Mouse (Mus musculus): Measurements from ENCODE around the gene Akna. TPM values are rescaled to one million over a fixed set of nuclear protein-coding genes. Genes with fewer than 3 reads are reported as not detected.

The Akna gene
- polyA plus RNA-seq, 1 experiment from 2014 or later = 11.8 TPM

DNA sequence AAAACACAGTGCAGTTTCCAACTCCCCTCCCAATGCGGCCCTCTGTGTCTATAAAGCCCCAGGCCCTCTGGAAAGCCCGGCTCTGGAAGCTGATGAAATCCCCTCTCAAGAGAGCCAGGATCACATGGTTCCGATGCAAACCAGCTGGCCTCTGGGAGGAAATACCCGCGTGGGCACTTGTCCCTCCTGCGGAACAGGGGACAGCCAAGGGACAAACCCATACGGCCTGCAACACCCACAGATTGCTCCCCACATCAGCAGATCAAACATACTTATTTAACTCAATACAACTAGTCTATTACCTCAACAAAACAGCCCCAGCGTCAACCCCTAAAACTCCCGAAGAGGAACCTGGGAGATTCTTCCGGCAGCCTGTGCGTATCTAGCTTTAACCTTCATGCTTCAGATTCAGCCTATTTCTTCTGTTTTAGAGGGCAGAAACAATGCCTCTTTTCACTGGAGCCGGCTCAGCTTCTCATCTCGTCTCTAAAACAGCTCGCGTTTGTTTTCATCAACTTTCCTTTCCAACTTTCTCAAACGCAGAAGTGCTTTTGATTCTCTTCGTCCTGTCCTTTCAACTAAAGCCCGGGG is 6.3 kb upstream of the Akna start:
- no peaks in the 10 kb centered on the region; the same call in 1 of the 2 replicates for H3K36me3 ChIP-seq
- peak overlapping the region; percentile 72 for H3K9ac ChIP-seq (replicated peaks)
- H3K27me3 ChIP-seq = no peaks in the 10 kb centered on the region
- peak overlapping the region; percentile 92 for H3K4me2 ChIP-seq (replicated peaks)
- H3K9me3 ChIP-seq = no peaks in the 10 kb centered on the region
- ATAC-seq = no peak
- 1% methylated on average over 18 of the region's 18 CpGs for WGBS
- peak overlapping the region; percentile 68 for H3K27ac ChIP-seq
- peaks cover 47% of the 10 kb centered on the region for H3K4me1 ChIP-seq (replicated peaks)
- peak overlapping the region; percentile 69 for H3K4me3 ChIP-seq (replicated peaks)

DNA sequence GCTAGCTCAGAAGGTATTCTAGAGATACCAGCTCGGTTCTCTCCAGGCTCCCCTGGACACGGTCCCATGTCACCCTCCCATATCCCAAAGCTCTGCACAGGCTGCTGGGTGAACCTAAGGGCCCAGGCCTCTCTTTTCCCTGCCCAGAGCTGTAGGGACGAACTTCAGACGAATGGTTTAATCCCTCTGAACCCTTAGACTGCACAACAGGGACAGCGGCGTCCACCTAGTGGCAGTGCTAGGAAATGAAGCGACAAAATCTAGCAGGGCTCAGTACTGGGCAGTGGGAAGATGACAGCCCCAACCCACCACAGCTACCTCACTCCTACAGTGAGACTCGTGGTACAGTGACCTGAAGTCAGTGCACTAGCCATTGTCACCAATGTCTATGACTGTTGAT is 5.5 kb upstream of the Akna start:
- Histone ChIP-seq H3K9me3 (no peaks in the 10 kb centered on the region), H3K9ac (replicated peaks) (peak overlapping the region; percentile 72; the same call in 1 of the 2 replicates), H3K27me3 (no peaks in the 10 kb centered on the region), H3K4me3 (replicated peaks) (peak overlapping the region; percentile 69), H3K36me3 (no peaks in the 10 kb centered on the region; the same call in 1 of the 2 replicates), H3K4me2 (replicated peaks) (peak overlapping the region; percentile 92), H3K4me1 (replicated peaks) (peaks cover 55% of the 10 kb centered on the region), H3K27ac (peak overlapping the region; percentile 4; the same call in 1 of the 2 replicates)
- ATAC-seq = peak; percentile 38
- 9% methylated on average over 8 of the region's 8 CpGs for WGBS

DNA sequence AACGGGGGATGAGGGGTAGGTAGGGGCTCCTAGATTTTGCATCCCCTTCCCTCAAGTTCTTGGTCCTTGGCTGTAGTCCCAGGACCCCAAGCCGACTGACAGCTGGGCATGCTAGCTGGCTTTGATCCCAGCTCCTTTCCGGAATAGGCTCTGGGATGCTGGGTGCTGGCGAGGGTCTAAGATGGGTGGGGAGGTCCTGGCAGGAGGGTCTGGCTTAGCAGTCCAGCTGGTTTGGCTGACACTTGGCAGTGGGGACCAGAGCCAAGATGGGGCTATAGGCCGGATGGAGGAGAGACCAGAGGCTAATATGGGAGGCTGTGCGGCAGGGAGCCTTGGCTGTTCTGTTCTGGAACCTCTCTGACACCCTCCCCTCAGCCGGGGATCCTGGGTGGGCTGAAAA is 5.1 kb upstream of the Akna start:
- peak overlapping the region; percentile 4; the same call in 1 of the 2 replicates for H3K27ac ChIP-seq
- 54% methylated on average over 7 of the region's 7 CpGs for WGBS
- peak overlapping the region; percentile 92 for H3K4me2 ChIP-seq (replicated peaks)
- H3K27me3 ChIP-seq = no peaks in the 10 kb centered on the region
- peak overlapping the region; percentile 69 for H3K4me3 ChIP-seq (replicated peaks)
- ATAC-seq = peak; percentile 1
- peak overlapping the region; percentile 17; the same call in 1 of the 2 replicates for H3K9ac ChIP-seq (replicated peaks)
- no peaks in the 10 kb centered on the region for H3K9me3 ChIP-seq
- peaks cover 59% of the 10 kb centered on the region for H3K4me1 ChIP-seq (replicated peaks)
- H3K36me3 ChIP-seq = no peaks in the 10 kb centered on the region

DNA sequence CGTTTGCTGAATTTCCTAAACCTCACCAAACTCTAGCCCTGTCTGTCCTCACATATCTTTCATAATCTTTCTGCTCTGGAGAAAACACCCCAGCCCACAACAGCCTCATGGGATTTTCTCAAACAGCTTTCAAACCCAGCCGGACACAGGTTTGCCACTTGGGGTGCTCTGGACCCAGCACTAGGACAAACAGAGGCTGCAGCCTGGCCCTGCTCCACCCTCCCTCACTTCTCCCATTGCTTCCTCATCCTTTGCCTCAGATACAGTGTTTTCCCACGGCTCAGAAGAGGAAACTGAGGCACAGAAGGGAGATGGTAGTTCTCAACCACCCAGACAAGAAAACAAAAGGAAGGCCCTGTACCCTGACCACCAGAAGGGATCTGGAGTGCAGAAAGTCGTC is 2.5 kb upstream of the Akna start:
- Histone ChIP-seq H3K9ac (replicated peaks) (no peak overlapping the region), H3K36me3 (no peaks in the 10 kb centered on the region), H3K27me3 (no peaks in the 10 kb centered on the region), H3K27ac (peak overlapping the region; percentile 45), H3K4me2 (replicated peaks) (no peak overlapping the region), H3K9me3 (no peaks in the 10 kb centered on the region), H3K4me3 (replicated peaks) (no peak overlapping the region), H3K4me1 (replicated peaks) (peaks cover 73% of the 10 kb centered on the region)
- no peak for ATAC-seq
- WGBS = 54% methylated on average over 4 of the region's 4 CpGs

DNA sequence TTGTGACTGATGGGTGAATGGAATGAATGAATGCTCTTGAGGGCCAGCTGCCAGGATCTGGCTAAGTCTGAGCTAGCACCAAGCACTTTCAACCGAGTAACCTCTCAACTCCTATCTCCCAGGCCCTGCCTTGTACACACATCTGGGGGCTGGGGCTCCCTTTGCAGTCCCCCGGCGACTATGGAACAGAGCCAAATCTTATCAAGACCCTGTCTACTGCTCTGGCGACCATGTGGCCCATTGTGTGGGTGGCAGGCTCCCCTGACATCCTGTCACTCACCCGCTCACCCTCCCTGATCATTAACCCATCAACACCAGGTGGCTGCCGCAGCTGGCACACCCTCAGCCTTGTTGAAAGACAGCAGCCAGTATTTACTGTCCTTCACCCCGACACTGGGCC is 1.9 kb upstream of the Akna start:
- no peak overlapping the region for H3K9ac ChIP-seq (replicated peaks)
- H3K4me3 ChIP-seq (replicated peaks) = no peak overlapping the region
- peaks cover 73% of the 10 kb centered on the region for H3K4me1 ChIP-seq (replicated peaks)
- no peaks in the 10 kb centered on the region for H3K27me3 ChIP-seq
- no peak overlapping the region for H3K4me2 ChIP-seq (replicated peaks)
- H3K36me3 ChIP-seq = no peaks in the 10 kb centered on the region
- 25% methylated on average over 7 of the region's 7 CpGs for WGBS
- peak; percentile 1; the same call in 1 of the 2 replicates for ATAC-seq
- H3K27ac ChIP-seq = peak overlapping the region; percentile 45
- no peaks in the 10 kb centered on the region for H3K9me3 ChIP-seq

DNA sequence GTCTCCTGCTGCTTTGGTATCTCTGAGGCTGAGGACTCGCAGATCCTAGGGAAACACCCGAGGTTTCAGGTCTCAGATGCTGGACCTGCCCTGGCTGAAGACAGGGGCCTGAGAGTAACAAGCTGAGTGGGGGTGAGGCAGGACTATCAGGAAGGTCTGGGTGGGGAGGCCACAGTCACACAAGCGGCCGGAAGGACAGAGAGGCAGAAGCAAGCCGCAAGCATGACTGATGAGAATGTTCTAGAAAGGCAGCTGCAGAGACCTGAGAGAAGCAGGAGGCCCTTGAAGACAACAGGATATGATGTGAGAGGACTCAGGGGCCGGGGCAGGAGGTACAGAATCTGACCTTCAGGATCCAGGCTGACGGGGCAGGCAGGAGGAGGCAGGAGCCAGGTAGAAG is 1.1 kb upstream of the Akna start:
- WGBS = 87% methylated on average over 7 of the region's 7 CpGs
- no peak for ATAC-seq
- H3K27me3 ChIP-seq = no peaks in the 10 kb centered on the region
- no peak overlapping the region for H3K4me2 ChIP-seq (replicated peaks)
- 0 out of 2 replicates have a peak overlapping the region, but pooled peaks have one; percentile 19 for H3K9ac ChIP-seq (replicated peaks)
- no peak overlapping the region for H3K4me3 ChIP-seq (replicated peaks)
- H3K4me1 ChIP-seq (replicated peaks) = peaks cover 73% of the 10 kb centered on the region
- no peaks in the 10 kb centered on the region for H3K36me3 ChIP-seq
- no peaks in the 10 kb centered on the region for H3K9me3 ChIP-seq
- H3K27ac ChIP-seq = peak overlapping the region; percentile 82; the same call in 1 of the 2 replicates

DNA sequence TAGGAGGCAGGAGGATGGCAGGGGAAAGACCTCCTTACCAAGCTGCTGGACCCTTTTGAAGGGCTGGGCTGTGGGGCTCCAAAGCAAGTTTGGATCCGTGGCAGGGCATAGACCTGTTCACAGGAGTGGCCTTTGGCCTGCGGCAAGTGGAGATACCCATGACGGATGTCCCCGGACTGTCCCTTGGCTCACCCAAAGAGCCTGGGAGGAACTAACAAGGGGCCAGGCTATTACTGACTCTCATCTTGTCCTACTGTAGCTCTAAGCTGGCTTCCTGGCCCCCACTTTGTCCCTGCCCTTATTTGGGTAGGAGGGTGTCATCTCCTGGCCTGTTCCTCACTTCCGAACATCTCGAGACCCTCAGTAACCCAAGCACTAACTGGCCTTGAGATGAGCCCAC is 596 bp downstream of the Akna start:
- H3K9me3 ChIP-seq = no peaks in the 10 kb centered on the region
- peak; percentile 2; the same call in 1 of the 2 replicates for ATAC-seq
- peak overlapping the region; percentile 82 for H3K27ac ChIP-seq
- H3K9ac ChIP-seq (replicated peaks) = peak overlapping the region; percentile 17
- peaks cover 73% of the 10 kb centered on the region for H3K4me1 ChIP-seq (replicated peaks)
- WGBS = 76% methylated on average over 6 of the region's 6 CpGs
- no peaks in the 10 kb centered on the region for H3K27me3 ChIP-seq
- H3K36me3 ChIP-seq = peaks cover 2% of the 10 kb centered on the region; the same call in 1 of the 2 replicates
- peak overlapping the region; percentile 42 for H3K4me2 ChIP-seq (replicated peaks)
- peak overlapping the region; percentile 26; the same call in 1 of the 2 replicates for H3K4me3 ChIP-seq (replicated peaks)

DNA sequence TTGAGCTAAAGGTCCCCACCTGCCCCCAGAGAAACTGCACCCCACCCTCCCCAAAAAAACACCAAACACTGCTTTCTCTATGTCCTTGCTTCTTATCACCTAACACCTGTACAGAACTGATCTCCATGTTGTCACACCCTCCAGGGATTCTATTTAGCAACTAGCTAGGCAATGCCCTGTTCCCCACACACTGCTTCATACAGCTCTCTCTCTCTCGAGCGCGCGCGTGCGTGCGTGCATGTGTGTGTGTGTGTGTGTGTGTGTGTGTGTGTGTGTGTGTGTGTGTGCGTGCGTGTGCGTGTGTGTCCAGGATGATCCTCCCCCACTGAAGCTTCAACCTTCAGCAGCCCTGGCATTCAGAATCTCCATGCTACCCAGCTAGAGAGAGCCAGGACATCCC is 1.1 kb downstream of the Akna start:
- Histone ChIP-seq H3K27me3 (no peaks in the 10 kb centered on the region), H3K36me3 (peaks cover 7% of the 10 kb centered on the region; the same call in 1 of the 2 replicates), H3K9ac (replicated peaks) (no peak overlapping the region), H3K4me2 (replicated peaks) (peak overlapping the region; percentile 42; the same call in 1 of the 2 replicates), H3K27ac (no peak overlapping the region; the same call in 1 of the 2 replicates), H3K4me3 (replicated peaks) (no peak overlapping the region), H3K9me3 (no peaks in the 10 kb centered on the region), H3K4me1 (replicated peaks) (peaks cover 73% of the 10 kb centered on the region)
- 87% methylated on average over 10 of the region's 10 CpGs for WGBS
- ATAC-seq = no peak

DNA sequence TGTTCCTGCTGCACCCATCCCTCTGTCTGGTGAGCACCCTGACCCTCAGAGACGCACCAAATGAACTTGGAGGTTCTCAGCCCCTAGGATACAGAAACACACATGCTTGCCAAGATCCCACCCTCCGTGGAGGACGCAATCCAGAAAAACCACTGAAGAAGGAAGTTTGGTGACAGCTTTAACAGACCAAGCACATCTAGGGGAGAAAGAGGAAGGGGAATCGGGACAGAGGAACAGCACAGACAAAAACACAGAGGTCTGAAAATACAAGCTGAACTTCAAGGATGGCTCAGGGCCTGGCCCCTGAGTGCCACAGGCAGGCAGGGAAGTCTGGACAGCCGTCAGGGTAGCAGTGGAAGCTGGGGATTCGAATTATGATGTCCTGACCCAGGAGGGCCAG is 1.5 kb downstream of the Akna start:
- 0 out of 2 replicates have a peak overlapping the region, but pooled peaks have one; percentile 6 for H3K4me2 ChIP-seq (replicated peaks)
- no peak for ATAC-seq
- H3K4me3 ChIP-seq (replicated peaks) = no peak overlapping the region
- peaks cover 73% of the 10 kb centered on the region for H3K4me1 ChIP-seq (replicated peaks)
- H3K9me3 ChIP-seq = no peaks in the 10 kb centered on the region
- no peak overlapping the region for H3K27ac ChIP-seq
- peaks cover 7% of the 10 kb centered on the region; the same call in 1 of the 2 replicates for H3K36me3 ChIP-seq
- no peaks in the 10 kb centered on the region for H3K27me3 ChIP-seq
- no peak overlapping the region for H3K9ac ChIP-seq (replicated peaks)
- WGBS = 92% methylated on average over 6 of the region's 6 CpGs

DNA sequence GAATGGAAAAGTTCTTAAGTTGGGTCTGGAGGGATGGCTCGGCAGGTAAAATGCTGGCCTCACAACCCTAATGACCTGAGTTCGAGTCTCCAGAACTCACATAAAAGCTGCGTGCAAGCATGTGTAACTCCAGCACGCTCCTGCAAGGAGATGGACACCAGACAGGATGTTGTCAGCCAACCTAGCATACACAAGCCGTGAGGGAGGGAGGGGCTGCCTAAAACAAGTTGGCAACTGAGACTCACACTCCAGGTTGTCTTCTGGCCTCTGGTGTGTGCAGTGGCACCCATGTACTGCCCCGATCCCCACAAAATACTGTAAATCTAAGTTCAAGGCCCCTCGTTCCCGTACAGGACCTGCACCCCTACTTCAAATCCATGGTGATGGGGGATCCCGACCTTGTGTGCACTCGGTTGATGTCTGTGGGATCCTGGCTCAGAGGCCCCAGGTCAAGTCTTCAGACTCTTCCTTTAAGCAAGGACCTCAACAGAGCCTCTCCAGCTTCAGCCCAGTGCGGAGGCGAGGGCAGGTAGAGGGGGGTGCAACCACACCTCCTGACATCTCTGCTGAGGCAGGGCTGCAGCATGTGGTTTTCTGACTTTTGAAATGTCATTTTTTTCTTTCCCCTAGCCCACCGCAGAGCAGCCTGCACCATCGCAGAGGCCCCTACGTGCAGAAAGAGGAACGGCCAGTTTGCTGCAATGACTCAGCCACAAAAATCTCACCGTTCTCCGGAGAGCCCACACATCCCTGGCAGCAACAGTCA is 2.4 kb downstream of the Akna start:
- WGBS = 91% methylated on average over 18 of the region's 18 CpGs

DNA sequence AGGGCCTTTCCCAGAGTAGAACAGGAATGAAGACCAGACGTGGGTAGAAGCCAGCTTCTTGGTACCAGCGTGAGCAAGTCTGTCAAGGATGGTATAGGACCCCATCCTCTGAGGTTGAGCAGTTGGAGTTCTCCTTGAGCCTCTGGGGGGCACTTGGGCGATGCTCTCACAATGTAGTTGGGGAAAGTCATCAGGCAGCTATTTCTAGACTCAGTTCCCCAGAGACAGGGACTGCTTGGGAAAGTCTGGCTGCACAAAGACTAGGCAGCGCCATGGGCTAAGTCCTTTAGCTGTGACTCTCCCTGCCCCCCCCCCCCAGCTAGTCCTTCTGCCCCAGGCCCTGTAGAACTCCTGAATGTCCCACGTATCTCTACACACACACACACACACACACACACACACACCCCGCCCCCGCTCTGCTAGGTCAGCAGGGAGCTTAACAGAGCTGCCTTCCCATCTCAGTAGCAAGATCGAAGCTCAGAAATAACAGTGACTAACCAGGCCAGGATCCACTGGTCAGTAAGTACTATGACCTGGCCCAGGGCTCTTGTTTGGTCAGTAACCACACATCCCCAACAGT is 3.4 kb downstream of the Akna start:
- Histone ChIP-seq H3K4me3 (replicated peaks) (no peak overlapping the region), H3K27me3 (no peaks in the 10 kb centered on the region), H3K27ac (peak overlapping the region; percentile 45; the same call in 1 of the 2 replicates), H3K9me3 (no peaks in the 10 kb centered on the region), H3K36me3 (peaks cover 19% of the 10 kb centered on the region), H3K9ac (replicated peaks) (no peak overlapping the region), H3K4me2 (replicated peaks) (no peak overlapping the region), H3K4me1 (replicated peaks) (peaks cover 59% of the 10 kb centered on the region)
- WGBS = 62% methylated on average over 7 of the region's 8 CpGs
- no peak for ATAC-seq

More for the DNA sequence above, 2.4 kb downstream of the Akna start:
- Histone ChIP-seq H3K4me2 (replicated peaks) (no peak overlapping the region), H3K36me3 (peaks cover 10% of the 10 kb centered on the region; the same call in 1 of the 2 replicates), H3K9me3 (no peaks in the 10 kb centered on the region), H3K27me3 (no peaks in the 10 kb centered on the region), H3K9ac (replicated peaks) (no peak overlapping the region), H3K4me1 (replicated peaks) (peaks cover 68% of the 10 kb centered on the region), H3K4me3 (replicated peaks) (no peak overlapping the region), H3K27ac (no peak overlapping the region)
- no peak for ATAC-seq

All from midbrain, embryonic 13.5 days (tissue).